Mouse (Mus musculus) heart, adult 18-20 months (tissue): ENCODE measurements at regions not wholly inside any gene's neighbourhood (a gene's known extent, or its start where the extent isn't known, plus 50 kb on each side); places are given as distances from the start of the nearest gene placed in this dataset.
A peak's percentile ranks its signal among the peaks of the same experiment; 100 is the strongest.

Source experiments
- DNase-seq, 2 experiments: peaks; one replicate each; pipeline ENCODE4 v3.0.0; 2021 to 2022; ENCODE audit warnings: mixed read lengths in 1 of 2

GRCm38 (mm10) chr1:190067181-190067580 is 103.3 kb downstream of the Prox1 start:
- DNase-seq: no peak

DNA sequence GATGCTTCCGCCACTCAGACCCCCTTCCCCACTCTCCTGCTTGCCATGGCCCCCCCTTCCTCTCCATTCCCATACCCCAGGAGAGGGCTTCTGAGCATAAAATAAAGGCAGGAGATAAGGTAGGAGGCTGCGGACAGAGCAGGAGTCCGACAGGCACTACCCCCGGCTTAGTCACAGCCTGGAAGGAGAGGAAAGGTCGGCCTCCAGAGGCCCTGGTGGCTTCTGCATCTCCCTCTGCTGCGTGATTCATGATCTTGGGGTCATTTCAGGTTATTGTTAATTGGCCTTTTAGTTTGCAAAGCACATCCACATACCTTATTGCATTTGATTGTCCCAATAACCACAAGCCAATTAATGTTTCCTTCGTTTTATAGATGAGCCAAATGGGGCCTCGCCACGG is 104.1 kb downstream of the Prox1 start:
- DNase-seq: no peak

GRCm38 (mm10) chr1:190061560-190062295 is 108.8 kb downstream of the Prox1 start:
- peak; percentile 42 to 63 for DNase-seq

GRCm38 (mm10) chr1:190059025-190059424 is 111.5 kb downstream of the Prox1 start:
- no peak for DNase-seq

- DNase-seq: no peak
These were observed 113.6 kb downstream of the Prox1 start for GRCm38 (mm10) chr1:190056931-190057330.

DNA sequence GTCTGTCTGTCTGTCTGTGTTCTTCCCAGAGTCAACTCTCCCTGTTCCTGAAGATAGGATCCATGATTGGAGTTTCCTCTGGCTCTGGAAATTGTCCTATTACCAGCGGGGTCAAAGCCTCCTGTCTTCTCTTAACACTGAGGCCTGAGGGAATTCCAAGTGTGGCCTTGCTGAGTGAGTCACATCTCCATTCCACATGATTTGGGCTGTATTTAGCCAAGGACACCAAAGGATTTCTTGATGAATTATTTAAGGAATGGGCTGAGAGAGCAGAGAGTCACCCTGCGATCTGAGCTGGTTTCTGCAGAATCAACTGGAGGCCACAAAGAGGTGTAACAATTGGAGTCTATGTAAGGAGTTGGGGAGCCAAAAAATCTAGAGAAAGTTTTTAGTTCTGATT is 118.6 kb downstream of the Prox1 start:
- DNase-seq: no peak

DNA sequence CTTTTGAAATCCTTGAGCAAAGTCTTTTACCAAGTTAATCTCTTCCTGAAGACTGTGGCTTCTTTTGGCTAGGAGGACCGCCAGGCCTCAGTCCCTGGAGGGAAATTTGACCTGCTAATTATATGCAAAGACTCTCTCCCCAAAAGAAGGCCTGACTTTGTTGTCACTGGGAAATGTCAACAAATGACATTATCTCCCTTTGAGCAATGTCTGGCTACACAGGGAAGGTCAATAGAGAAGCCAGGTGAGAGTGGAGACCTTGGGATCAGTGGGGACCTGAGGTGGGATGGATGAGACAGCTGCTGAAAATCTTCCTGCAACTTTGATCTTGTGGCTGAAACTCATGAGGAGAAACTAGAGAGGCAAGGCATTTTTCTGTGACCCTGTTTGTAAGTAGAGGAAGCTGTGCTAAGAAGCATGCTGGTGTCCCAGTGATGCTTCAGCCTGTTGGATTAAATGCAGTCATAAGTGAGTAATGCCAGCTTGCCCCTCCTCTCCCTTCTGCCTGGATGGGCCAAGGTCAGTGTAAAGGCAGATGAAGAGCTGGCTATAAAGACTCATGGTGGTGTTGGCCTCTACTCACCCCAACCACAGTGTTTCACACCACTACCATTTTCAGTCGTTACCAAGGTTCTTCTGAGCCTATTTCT is 121.9 kb downstream of the Prox1 start:
- no peak for DNase-seq

GRCm38 (mm10) chr1:190047201-190047600 is 123.3 kb downstream of the Prox1 start:
- no peak for DNase-seq

DNA sequence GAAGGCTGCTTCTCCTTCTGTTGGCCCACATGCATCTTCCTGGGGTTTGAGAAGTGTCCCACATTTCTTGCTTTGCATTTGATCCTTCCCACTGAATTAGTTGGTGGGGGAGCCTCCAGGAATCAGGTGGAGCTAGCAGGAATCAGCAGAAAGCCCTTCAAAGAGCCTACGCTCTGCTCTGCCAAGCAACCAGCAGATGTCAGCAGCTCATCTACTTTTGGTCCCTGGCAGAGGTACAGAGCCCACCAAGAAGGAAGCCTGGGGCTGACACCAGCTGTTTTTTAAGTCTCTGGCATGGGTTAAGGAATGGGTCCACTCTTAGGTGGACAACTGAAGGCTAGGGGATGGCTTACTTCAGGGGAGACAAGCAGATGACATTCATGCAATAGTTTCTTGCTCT is 123.6 kb upstream of the Smyd2 start:
- DNase-seq: peak; percentile 8 to 34

DNA sequence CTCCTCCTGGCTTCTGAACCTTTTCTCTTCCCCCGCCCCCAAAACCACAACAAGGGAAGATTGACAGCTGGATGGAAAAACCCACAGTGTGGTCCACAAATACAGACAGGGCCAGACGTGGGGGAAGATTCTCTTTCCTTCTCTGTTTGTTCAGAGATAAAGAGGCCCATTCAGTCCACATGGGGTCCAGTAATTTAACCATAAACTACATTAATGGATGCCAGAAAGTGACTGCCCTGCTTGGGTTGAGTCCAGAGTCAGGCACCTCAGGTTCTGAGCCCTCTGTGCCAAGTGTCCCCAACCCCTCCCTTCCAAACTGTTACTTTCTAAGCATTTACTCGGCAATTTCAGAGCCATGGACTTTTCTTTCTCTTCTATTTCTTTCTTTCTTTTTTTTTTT is 121.9 kb upstream of the Smyd2 start:
- no peak for DNase-seq

GRCm38 (mm10) chr1:190043156-190043555 is 121.0 kb upstream of the Smyd2 start:
- DNase-seq: no peak

DNA sequence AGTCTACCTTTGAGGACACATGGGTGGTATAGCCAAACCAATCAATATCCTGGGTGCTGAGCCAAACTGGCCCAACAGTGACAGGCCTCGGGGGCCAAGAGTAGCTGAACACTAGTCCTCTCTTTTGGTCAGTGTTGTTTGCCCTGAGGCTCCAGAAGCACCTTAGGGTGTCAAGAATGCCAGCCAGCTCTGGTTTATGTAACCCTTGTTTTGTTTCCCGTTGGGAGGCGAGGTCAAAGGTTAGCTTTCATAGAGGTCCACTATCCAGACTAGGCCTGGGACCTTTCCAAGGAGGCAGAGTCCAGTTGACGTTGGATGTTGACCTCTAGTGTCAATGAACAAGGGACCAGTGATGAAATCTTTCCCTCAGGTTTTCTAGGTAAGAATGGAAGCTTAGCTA is 120.0 kb upstream of the Smyd2 start:
- DNase-seq: no peak

DNA sequence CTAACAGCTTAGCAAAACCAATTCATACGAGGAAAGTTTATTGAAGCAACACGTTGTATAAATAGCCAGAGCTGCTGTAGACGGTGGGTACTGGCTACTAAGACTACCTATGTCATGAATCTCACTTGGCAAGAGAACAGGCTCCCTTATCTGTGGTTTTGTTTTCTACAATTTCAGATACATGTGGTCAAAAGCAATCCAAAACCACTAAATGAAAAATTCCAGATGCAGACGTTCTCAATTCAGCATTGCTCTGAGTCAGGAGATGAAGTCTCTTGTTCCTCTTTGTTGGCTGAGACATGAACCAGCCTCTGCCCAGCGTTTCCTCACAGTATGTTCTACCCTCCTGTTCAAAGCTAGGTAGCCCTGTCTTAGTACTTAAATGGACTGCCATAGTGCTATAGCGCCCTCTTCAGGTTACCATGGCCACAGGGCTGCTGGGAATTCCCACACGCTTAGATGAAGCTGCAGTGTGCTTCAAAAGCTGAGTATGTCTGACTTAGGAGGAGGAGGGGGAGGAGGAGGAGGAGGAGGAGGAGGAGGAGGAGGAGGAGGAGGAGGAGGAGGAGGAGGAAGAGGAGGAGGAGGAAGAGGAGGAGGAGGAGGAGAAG is 119.0 kb upstream of the Smyd2 start:
- no peak for DNase-seq

DNA sequence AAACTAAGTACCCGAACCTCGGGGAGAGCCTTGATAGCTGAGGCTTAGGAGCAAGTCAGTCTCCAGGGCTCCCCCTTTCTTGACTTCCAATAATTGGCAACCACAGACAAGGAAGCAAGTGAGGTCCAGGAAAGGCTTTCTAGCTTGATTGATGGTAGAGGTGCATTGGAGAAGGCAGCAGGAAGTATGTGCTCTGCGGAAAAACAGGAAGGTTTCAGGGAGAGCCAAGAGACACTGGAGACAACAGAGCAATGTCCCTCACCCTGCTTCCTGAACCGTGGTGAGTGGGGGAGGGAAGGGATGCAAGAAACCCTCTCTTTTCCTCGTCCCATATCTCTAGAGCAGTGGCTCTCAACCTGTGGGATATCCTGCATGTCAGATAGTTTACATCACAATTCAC is 115.9 kb upstream of the Smyd2 start:
- no peak for DNase-seq

- no peak for DNase-seq
These were observed 114.6 kb upstream of the Smyd2 start for GRCm38 (mm10) chr1:190036726-190037125.

DNA sequence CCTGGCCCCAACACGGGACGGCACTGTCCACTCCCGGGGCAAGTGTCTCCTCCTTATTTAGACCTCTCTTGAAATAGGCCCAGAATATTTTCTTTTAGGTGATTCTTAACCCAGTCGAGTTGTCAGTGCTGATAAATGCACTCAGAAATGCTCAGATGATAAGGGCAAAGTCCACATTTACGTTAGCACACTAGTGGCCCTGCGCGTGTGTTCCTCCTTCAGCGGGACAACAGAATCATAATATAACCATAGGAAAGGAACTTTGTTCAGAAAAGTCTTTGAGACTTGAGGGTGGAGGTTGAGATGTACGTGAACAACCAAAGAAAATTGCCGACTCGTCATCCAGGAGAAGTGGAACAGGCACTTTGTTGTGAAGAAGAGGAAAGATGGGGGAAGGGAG is 113.8 kb upstream of the Smyd2 start:
- DNase-seq: no peak

DNA sequence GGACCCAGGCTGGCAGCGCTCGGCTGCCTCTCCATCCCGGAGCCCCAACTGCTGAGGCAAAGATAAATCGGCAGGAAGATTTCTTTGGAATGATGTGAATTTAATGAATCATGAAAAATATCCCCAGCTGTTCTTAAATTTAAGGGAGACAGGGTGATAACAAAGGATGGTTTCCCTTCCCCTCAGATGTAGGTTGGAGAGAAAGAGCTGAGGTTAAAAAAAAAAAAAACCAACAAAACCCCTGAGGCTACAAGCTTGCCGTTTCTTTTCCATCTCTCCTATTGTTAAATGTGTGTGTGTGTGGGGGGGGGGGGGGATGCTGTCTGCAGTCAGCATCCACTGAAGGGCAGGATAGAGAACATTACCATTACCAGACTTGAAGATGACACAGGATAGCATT is 111.9 kb upstream of the Smyd2 start:
- no peak for DNase-seq

DNA sequence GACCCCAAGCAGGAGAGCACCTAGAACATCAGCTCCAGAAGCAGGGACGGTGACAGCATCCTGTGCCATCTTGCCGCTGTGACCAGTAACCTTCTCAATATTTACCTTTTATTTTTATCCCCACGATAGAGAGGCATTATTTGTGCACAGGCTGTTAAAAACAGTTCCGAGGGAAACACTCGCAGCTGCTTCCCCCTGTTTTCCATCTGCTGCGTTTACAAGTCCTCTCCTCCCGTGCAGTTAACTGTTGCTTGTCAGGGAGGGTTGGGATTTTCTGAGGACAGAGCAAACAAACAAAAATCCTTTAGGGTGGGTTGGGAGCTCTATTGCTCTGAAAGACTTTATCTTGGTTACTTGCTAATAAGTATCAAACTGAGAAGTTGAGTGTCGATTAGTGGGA is 105.4 kb upstream of the Smyd2 start:
- DNase-seq: no peak

- no peak for DNase-seq
These were observed 87.3 kb upstream of the Smyd2 start for GRCm38 (mm10) chr1:190009466-190009865.

DNA sequence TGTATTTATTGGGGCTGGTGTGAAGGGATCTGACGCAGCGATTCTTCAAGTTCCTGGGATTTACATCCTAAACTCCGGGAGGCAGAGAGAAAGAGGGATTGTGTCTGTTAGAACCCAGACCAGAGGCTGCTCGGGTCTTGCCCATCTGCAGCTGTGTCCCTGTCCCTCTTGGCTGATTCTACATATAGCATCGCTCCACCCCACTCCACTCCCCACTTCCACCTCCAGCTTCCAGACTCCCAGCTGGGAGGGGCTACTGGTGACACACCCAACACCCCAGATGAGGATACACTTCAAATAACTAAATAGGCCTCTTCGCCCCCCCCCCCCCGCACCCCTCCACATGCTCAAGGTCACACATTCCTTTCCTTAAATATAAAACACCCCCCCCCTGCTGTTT is 85.1 kb upstream of the Smyd2 start:
- DNase-seq: no peak

DNA sequence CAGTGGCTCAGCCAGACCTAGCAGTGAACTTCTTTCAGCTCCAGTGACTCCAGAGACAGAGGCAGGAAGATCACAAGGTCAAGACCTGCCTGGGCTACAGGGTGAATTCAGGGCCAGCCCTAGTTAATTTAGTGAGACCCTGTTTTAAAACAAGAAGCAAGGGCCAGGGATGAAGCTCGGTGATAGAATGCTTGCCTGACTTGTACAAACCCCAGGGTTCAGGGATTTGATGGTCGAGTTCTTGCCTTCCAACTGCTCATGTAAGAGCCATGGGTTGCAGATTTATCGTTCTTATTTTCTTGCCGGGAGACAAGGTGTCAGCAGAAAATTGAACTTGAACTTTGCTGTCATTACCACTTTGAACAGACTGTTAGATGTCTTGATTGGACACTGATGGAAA is 78.9 kb upstream of the Smyd2 start:
- DNase-seq: no peak

DNA sequence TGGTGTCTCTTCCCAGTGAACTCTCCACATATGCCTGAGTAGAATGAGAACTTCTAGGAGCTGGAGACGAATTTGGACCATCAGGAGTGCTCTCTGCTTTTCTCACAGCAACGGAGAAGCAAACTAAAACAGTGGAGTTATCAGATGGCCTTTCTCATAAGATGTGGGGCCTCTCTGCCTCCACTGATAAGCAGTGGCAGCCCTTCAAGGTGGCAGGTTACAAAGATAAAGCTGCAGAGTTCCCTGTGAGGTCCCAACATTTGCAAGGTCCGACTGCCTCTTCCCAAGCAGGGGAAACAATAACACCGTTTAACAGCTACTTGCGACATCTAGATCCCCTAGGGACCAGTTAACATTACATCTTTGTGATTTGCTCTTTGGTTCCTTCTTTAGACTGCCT is 71.5 kb upstream of the Smyd2 start:
- no peak for DNase-seq

GRCm38 (mm10) chr1:189993221-189993620 is 71.1 kb upstream of the Smyd2 start:
- DNase-seq: peak; percentile 12 to 52

GRCm38 (mm10) chr1:189991089-189991488 is 68.9 kb upstream of the Smyd2 start:
- DNase-seq: no peak
